Mouse (Mus musculus) hindbrain, embryonic 14.5 days (tissue): Measurements from ENCODE around the gene Mroh2a. TPM values are rescaled to one million over a fixed set of nuclear protein-coding genes. Genes with fewer than 3 reads are reported as not detected.

ENCODE experiments used
- ATAC-seq: fragments of 200-750 bp; cut with Nextera tagmentation; 2 replicates; pipeline ENCODE4 v1.8.0; 2017; ENCODE audit warnings: moderate number of reproducible peaks, mild to moderate bottlenecking, moderate TSS enrichment, moderate library complexity; ENCODE audit not compliant: low FRiP score
- DNase-seq: peaks from one replicate; pipeline ENCODE4 v3.0.0-alpha.2; 2015; ENCODE audit warnings: low spot score
- H3K27ac ChIP-seq: fragments of 300-500 bp; sonication (generic); 2 replicates; pipeline ENCODE4 v1.5.1; 2014; ENCODE audit warnings: mild to moderate bottlenecking, moderate library complexity
- H3K27me3 ChIP-seq: fragments of 300-500 bp; sonication (generic); 2 replicates; pipeline ENCODE4 v1.6.1; 2014; ENCODE audit warnings: mild to moderate bottlenecking, low read length, mixed read lengths; ENCODE audit not compliant: control insufficient read depth, insufficient read depth
- H3K36me3 ChIP-seq: fragments of 300-500 bp; sonication (generic); replicated peaks from 2 replicates; pipeline ENCODE4 v1.6.1; 2014; ENCODE audit not compliant: control insufficient read depth, insufficient read depth
- H3K4me1 ChIP-seq: fragments of 300-500 bp; sonication (generic); replicated peaks from 2 replicates; pipeline ENCODE4 v1.6.1; 2014; ENCODE audit warnings: antibody characterized with exemption, low read length, mixed read lengths; ENCODE audit not compliant: control insufficient read depth, insufficient read depth
- H3K4me2 ChIP-seq: fragments of 300-500 bp; sonication (generic); replicated peaks from 2 replicates; pipeline ENCODE4 v1.6.1; 2014; ENCODE audit warnings: mild to moderate bottlenecking, moderate library complexity
- H3K4me3 ChIP-seq: fragments of 300-500 bp; sonication (generic); replicated peaks from 2 replicates; pipeline ENCODE4 v1.5.1; 2014; ENCODE audit warnings: mild to moderate bottlenecking, low read length
- H3K9ac ChIP-seq: fragments of 300-500 bp; sonication (generic); 2 replicates; pipeline ENCODE4 v1.6.1; 2014
- H3K9me3 ChIP-seq: fragments of 300-500 bp; sonication (generic); 2 replicates; pipeline ENCODE4 v1.6.1; 2016; ENCODE audit warnings: low read length; ENCODE audit not compliant: control insufficient read depth
- WGBS: fragments of 180-500 bp; shearing (Covaris S2); extraction: QIAGEN DNeasy Blood & Tissue Kit; methylation state at CpG from one replicate; pipeline ENCODE4 v1.1.7; 2014; 5-methylcytosine and 5-hydroxymethylcytosine counted together
- polyA plus RNA-seq: library from polyadenylated mRNA; unstranded; fragments of >200 nt; fragmentation: Nextera tagmentation; extraction: Ambion mirVana; gene quantifications from 2 replicates; pipeline ENCODE4 v1.2.1, GENCODE M21; 2014

Mroh2a gene
- polyA plus RNA-seq, 1 experiment from 2014 or later: 1.1 TPM

DNA sequence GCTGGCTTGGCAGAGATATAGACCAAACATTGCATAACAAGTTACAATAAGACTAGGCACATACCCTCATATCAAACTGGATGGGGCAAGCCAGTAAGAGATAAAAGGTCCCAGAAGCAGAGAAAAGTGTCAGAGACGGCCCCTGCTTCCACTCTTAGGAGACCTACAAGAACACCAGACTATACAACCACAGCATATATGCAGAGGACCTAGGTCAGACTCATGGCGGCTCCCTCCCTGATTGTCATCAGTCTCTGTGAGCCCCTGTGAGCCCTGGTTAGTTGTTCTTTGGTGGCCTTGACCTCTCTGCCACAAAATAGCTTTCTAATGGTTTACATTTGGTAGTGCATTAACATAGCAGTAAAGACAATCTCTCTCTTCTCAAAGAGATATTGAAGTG, 82.2 kb downstream of the Mroh2a start:
- Histone ChIP-seq H3K9ac (no peak overlapping the region), H3K4me1 (no peaks in the 10 kb centered on the region), H3K4me3 (no peak overlapping the region), H3K27ac (no peak overlapping the region), H3K4me2 (no peak overlapping the region), H3K9me3 (peaks cover 67% of the 10 kb centered on the region), H3K36me3 (no peaks in the 10 kb centered on the region), H3K27me3 (no peaks in the 10 kb centered on the region)
- DNase-seq (no peak), ATAC-seq (no peak)
- 54% methylated on average over 2 of the region's 2 CpGs for whole genome bisulfite sequencing

DNA sequence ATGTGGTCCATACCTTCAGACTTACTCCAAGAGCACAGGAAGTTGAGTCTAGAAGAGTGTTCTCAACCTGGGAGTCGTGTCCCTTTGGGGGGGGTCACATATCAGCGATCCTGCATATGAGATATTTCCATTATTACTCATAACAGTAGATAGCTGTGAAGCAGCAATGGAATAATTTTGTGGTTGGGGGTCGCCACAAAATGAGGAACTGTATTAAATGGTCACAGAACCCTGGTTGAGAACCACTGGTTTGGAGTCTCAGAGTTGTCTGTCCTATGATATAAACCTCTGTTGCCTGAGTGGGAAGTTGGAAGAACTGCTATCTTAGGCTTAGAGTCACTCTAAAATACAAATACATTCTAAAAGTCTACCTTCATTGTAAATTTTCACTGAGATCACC, 83.1 kb downstream of the Mroh2a start:
- Histone ChIP-seq H3K9me3 (peaks cover 58% of the 10 kb centered on the region), H3K27ac (no peak overlapping the region), H3K4me3 (no peak overlapping the region), H3K4me2 (no peak overlapping the region), H3K9ac (no peak overlapping the region), H3K36me3 (no peaks in the 10 kb centered on the region), H3K4me1 (no peaks in the 10 kb centered on the region), H3K27me3 (no peaks in the 10 kb centered on the region)
- WGBS: 57% methylated on average over 3 of the region's 3 CpGs
- ATAC-seq (0 out of 2 replicates have a peak, but pooled peaks have one; percentile 29), DNase-seq (no peak)

DNA sequence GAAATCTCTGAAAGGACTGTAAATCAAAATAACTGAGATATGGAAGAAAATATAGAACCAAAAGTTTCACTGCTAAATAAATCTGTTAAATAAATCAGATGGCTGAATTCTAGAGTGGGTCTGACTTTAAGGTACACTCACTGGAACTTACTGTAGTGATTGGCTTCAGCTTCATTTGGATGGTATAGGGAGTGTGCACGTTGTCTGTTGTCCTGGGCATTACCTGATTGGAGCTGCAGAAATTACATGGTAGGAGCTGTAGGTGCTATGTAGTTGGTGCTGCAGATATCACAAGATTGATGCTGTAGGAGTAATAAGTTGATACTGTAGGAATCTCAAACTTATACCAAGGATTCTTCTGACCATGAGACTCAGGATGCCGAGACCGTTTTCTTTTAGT, 83.6 kb downstream of the Mroh2a start:
- ATAC-seq (no peak), DNase-seq (no peak)
- Histone ChIP-seq H3K27me3 (no peaks in the 10 kb centered on the region), H3K4me3 (no peak overlapping the region), H3K4me2 (no peak overlapping the region), H3K9me3 (peaks cover 54% of the 10 kb centered on the region), H3K9ac (no peak overlapping the region), H3K27ac (no peak overlapping the region), H3K4me1 (no peaks in the 10 kb centered on the region), H3K36me3 (no peaks in the 10 kb centered on the region)
- WGBS: 71% methylated on average over 3 of the region's 3 CpGs

Other genes starting within 250 kb of the Mroh2a start
- 15.5 and 20.5 TPM in 2 replicates for gene Usp40, start 218.4 kb upstream of the Mroh2a start, polyA plus RNA-seq
- not detected in 2 replicates for gene Ugt1a10, start 171.6 kb upstream of the Mroh2a start, polyA plus RNA-seq
- gene Ugt1a9, start 156.2 kb upstream of the Mroh2a start, polyA plus RNA-seq: not detected in 2 replicates
- gene Ugt1a8, start 139.2 kb upstream of the Mroh2a start, polyA plus RNA-seq: not detected in 2 replicates
- gene Ugt1a7c, start 131.9 kb upstream of the Mroh2a start, polyA plus RNA-seq: 1.3 and 1.5 TPM in 2 replicates
- gene Ugt1a6b, start 123.7 kb upstream of the Mroh2a start, polyA plus RNA-seq: 1.7 and 3.8 TPM in 2 replicates
- 4.0 and 5.0 TPM in 2 replicates for gene Ugt1a6a, start 92.2 kb upstream of the Mroh2a start, polyA plus RNA-seq
- gene Ugt1a5, start 61.0 kb upstream of the Mroh2a start, polyA plus RNA-seq: not detected in 2 replicates
- not detected in 2 replicates for gene Ugt1a2, start 26.4 kb upstream of the Mroh2a start, polyA plus RNA-seq
- 11.9 and 16.5 TPM in 2 replicates for gene Dnajb3, start 21.2 kb upstream of the Mroh2a start, polyA plus RNA-seq
- not detected in 2 replicates for gene Ugt1a1, start 15.0 kb upstream of the Mroh2a start, polyA plus RNA-seq
- 64.1 and 64.5 TPM in 2 replicates for gene Hjurp, start 50.6 kb downstream of the Mroh2a start, polyA plus RNA-seq
- gene Trpm8, start 50.7 kb downstream of the Mroh2a start, polyA plus RNA-seq: 0.10 and 0.17 TPM in 2 replicates
- gene Spp2, start 180.0 kb downstream of the Mroh2a start, polyA plus RNA-seq: 0.64 TPM in 1 of 2 replicates, not detected in the other